ENCODE assay signal across 25 mouse cellular contexts in the genomic region with DNA sequence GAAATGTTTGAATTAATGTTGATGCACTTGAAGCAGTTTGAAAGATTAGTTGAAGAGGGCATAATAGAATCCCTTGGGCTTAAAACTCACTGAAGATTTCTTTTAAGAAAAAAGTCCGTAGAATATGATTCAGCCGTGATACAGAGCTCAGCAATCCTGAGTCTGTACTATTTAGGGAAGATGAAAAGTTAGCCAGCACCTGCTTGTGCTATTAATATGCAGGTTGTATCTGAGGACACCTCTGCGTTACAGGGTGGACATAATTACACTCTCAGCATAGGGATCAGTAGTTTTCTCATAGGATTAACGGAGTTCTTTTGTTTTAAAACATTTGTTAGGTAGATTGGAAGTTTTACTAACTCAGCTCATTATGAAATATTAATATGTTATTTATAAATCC.
"Had no signal": no experiment of that assay in that cellular context is flagged by ENCODE, and none has a peak within 500 bp of the region (broad histone marks: within the 10 kb centered on the region; RNA-seq: fewer than 3 reads in every experiment).

No protein-coding gene starts in this region.

- H3K4me3 ChIP-seq: embryonic facial prominence, embryonic 10.5 days; embryonic facial prominence, embryonic 12.5 days; embryonic facial prominence, embryonic 13.5 days; embryonic facial prominence, embryonic 15.5 days; erythroblast, embryonic 14.5 days; forebrain, embryonic 10.5 days; forebrain, embryonic 12.5 days; forebrain, embryonic 13.5 days; forebrain, embryonic 15.5 days; heart, adult 2 months; heart, embryonic 10.5 days had no signal

- H3K27ac ChIP-seq: embryonic facial prominence, embryonic 10.5 days; embryonic facial prominence, embryonic 12.5 days; embryonic facial prominence, embryonic 13.5 days; embryonic facial prominence, embryonic 15.5 days; forebrain, embryonic 10.5 days; forebrain, embryonic 12.5 days; forebrain, embryonic 13.5 days; forebrain, embryonic 15.5 days; heart, adult 2 months; heart, embryonic 10.5 days had no signal

- DNase-seq: cerebellum, adult 2 months; cerebellum, adult 8-10 months; cerebellum, adult 9-10 months; cerebellum, postnatal 10 days; cerebellum, postnatal 14 days; cerebellum, postnatal 25 days; cerebellum, postnatal 36 days; embryo, embryonic 11 days; forebrain, postnatal 0 days; gastrocnemius, postnatal 14 days; gastrocnemius, postnatal 25 days; gastrocnemius, postnatal 36 days; heart, adult 11 months; heart, adult 18-20 months; heart, adult 2 months had no signal
